Mouse (Mus musculus): ENCODE results near the gene Ell2. TPM values are rescaled to one million over a fixed set of nuclear protein-coding genes. Genes with fewer than 3 reads are reported as not detected.

Ell2 gene
- total RNA-seq, 4 experiments from 2014 or later, result 19.7 to 31.6 (median 27.0) TPM

DNA sequence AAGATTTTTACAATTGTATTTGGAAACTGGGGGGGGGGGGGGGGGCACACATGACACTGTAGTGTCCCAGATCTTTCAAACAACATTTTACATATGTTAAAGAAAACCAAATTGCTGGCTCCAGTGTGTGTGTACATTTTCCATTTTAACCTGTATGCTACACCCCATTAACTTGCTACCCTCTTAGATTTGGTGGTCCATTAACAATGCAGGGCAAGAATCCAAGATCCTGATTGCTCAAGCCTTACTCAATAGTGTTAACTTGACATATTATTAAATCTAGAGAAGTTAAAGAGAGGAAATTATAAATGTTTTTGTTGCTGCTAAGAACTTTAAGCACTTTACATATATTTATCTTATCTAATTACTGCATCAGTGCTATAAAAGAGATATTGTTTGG lies 24.2 kb downstream of the Ell2 start:
- DNase-seq (ENCODE audit: low spot score), result no peak

- DNase-seq (ENCODE audit: low spot score), result no peak
These were observed 27.1 kb downstream of the Ell2 start for GRCm38 (mm10) chr13:75733594-75734161.

DNA sequence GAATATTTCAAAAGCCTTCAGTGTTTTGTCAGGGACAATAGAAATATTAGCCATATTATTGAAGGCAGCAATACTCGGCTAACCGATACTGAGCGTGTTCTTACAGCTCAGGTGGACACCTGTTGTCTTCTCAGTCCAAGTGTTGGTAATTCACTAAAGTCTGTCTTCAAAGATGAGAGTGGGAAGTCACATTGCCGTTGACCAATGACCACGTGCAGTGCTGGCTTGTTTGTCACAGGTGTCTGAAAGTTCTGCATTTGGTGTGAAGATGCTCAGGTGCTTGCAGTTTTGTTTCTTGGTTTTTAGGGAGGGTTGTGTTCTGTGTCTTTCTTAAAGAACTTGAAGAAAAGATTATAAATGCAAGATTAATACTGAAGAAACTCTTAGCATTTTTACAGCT lies 27.7 kb downstream of the Ell2 start:
- DNase-seq (ENCODE audit: low spot score), result no peak

GRCm38 (mm10) chr13:75735606-75736005 lies 29.0 kb downstream of the Ell2 start:
- no peak for DNase-seq (ENCODE audit: low spot score)

GRCm38 (mm10) chr13:75737991-75738390 lies 31.4 kb downstream of the Ell2 start:
- DNase-seq (ENCODE audit: low spot score), result no peak

- DNase-seq (ENCODE audit: low spot score), result no peak
These were observed 32.0 kb downstream of the Ell2 start for GRCm38 (mm10) chr13:75738536-75738935.

DNA sequence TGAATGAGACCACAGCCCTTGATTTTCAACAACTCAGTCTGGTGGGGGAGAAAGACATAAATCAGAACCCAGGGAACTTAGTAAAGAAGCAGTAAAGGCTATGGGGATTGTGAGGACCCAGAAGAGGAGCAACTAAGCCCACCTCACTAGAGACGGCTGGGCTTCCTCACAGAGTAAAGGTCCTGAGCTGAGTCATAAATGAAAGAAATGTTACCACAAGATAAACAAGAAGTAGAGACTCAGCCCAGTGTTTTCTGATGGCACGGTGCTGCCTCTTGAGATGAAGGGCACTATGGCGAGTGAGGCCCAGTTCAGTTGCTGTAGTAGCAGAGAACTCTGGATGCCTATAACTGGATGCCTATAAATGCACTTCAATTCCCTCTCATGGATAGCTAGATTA lies 32.4 kb downstream of the Ell2 start:
- DNase-seq (ENCODE audit: low spot score), result no peak

GRCm38 (mm10) chr13:75740018-75740417 lies 33.5 kb downstream of the Ell2 start:
- no peak for DNase-seq (ENCODE audit: low spot score)

GRCm38 (mm10) chr13:75741119-75741518 lies 34.6 kb downstream of the Ell2 start:
- no peak for DNase-seq (ENCODE audit: low spot score)

GRCm38 (mm10) chr13:75741736-75742729 lies 35.5 kb downstream of the Ell2 start:
- DNase-seq (ENCODE audit: low spot score), result no peak

- DNase-seq (ENCODE audit: low spot score), result no peak
These were observed 36.4 kb downstream of the Ell2 start for GRCm38 (mm10) chr13:75742970-75743369.

DNA sequence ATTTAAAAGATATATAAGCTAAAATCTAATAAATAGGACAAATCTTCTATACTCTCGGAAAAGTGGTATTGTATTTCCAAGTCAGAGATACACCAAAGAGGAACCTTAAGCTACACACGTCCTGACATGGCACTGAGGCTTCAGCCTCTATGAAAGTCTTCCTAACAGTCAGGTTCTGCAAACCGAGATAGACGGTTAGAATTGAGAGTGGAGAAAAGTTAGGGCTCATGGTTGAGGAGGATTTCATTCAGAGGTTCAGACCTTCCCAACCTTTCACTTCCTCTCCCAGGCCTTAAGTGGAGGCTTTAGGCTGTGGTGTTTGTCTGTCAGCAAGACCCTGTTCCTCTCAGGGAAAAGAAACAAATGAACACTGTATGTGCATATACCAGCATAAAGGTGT lies 37.5 kb downstream of the Ell2 start:
- no peak for DNase-seq (ENCODE audit: low spot score)

DNA sequence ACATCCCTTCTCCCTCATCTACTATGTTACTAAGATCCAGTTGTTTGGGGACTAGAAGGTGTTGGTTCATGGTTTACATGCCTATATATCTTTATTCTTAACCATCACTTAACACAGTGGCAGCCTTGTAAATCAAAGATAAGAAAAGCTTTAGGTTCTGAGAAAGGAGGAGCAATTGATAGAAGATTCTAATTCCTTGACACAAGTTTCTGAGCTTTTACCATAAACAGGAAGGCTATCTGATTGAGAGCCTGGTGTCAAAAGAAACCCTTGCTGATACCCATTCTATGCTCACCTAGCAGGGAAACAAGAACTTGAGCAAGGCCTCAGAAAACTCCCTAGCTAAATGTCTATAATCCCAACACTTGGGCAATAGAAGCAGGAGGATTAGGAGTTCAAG lies 38.8 kb downstream of the Ell2 start:
- no peak for DNase-seq (ENCODE audit: low spot score)

DNA sequence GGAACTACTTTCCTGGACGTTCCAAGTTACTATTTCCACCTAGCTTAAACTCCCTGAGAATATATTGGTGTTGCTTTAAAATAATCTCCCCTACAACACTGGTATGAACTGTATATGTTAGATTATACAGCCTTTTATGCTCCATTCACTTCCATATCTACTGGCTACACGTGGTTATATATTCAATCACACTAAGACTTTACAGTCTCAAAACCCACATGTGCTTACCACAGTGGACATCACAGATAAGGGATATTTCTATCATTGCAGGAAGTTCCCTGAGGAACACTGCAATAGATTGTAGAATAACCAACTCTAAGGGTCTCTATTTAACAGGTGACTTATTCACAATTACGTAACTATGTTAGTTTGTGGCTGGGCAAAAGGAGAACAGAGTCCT lies 40.7 kb downstream of the Ell2 start:
- DNase-seq (ENCODE audit: low spot score), result no peak

DNA sequence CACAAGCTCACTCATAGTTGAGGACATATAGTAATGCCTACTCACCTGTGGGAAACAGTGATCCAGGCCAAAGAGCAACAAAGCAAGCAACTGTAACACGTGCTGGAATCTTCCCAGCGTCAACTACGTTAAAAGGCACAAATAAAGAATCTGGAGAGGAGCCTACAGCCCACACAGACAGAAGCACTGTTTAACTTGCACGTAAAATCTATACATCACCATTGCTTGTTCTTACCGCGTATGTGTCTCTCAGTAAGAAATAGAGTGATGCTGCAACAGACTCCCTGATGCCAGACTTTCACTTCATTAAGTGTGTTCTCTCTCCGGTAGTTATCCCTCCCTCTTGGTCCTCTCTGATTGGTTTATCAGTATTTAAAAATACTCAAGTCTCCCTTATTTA lies 42.1 kb downstream of the Ell2 start:
- DNase-seq (ENCODE audit: low spot score), result no peak

GRCm38 (mm10) chr13:75750785-75751184 lies 44.2 kb downstream of the Ell2 start:
- DNase-seq (ENCODE audit: low spot score), result no peak

- DNase-seq (ENCODE audit: low spot score), result peak; percentile 89
These were observed 45.8 kb downstream of the Ell2 start for GRCm38 (mm10) chr13:75752216-75752938.

DNA sequence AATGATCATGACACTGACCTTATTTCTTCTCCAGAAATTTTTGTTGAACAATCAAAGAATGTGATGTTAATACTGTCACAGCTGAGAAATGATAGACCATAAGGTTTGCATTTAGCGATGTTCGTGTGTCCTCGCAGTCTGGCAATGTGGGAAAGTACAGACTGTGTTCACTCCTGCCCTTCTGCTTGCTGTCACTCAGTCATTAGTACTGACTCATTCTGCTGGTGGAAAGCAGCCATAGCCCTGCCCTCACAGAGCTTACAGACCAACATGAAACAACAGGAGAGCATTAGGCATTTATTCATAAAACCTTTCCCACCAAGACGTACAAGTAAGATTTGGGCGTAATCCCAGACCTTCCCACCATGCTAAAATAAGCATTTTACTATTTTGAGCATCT lies 47.8 kb downstream of the Ell2 start:
- no peak for DNase-seq (ENCODE audit: low spot score)

DNA sequence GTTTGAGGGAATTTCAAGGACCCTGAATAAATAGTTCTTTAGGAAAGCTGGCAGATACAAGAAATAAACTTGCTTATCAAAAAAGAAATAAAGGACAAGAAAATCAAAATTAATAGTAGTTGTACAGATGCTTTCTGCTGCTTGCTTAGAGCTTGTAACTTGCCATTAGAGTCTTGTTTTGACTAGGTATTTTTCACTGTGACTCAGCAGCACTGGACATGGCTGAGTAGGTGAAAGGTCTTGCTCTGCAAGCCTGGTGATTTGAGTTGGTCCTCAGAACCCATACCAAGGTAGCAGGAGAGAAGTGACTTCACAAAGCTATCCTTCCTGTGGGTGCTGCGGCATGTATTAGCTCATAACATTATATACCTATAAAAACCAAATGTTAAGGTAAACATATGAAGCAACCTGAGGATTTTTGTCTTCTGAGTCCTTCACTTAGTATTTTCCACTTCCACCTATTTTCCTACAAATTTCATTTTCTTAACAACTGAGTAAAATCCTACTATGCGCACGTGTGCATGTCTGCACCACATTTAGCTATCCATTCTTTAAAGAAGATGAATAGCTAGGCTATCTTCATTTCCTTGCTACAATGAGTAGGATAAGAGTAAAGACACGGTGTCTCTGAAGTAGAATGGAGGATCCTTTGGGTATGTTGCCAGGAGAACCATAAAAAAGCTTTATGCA lies 54.4 kb downstream of the Ell2 start:
- no peak for DNase-seq (ENCODE audit: low spot score)

DNA sequence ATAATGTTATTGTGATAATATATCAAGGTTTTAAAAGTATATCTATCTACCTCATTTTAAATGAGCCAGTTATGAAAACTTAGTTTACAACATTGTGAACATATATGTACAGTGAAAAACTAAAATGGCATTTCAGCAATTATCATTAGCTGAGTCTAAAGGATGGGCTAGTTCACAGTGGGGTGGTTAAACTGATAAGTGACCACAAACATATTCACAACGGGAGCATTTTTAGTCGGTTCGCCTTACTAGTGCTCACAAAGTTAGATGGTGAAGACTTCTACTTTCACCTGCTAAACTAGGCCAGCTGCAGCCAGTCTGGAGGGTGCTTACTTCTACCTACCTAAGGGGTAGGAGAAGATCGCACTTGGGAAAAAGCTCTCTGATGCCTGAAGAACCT lies 56.2 kb downstream of the Ell2 start:
- DNase-seq (ENCODE audit: low spot score), result no peak

DNA sequence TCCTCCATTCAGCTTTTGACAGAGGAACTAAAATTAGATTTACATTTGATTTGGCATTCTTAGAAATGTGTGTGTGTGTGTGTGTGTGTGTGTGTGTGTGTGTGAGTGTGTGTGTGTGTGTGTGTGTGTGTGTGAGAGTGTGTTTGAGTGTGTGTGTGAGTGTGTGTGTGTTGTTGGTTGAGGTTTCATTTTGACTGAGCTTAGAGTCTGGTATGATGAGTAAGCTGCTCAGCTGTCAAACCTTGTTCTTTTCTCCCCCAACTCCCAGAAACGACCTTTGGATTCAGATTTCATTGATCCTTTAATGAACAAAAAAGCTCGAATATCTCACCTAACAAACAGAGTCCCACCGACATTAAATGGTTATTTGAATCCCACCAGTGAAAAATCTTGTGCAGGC lies 56.7 kb downstream of the Ell2 start:
- DNase-seq (ENCODE audit: low spot score), result no peak

DNA sequence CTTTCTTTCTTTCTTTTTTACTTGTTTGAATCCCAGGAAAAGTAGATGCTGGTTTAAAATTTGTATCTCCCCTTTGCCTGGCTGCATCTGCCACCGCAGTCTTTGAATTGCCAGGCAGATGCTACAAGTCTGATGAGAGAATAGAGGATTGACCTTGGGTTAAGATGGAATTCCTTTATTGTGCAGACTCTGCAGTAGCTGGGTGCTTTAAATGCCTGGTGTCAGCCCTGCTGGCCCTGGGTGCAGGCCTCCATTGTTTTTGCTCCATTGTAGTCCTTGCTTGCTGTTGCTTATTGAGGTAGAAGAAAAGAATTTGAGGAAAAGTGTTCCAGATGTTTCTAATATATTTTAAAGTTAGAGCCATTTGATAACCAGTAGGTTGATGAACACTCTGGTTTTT lies 59.2 kb downstream of the Ell2 start:
- DNase-seq (ENCODE audit: low spot score), result no peak
